Mouse (Mus musculus) erythroblast, embryonic 14.5 days (primary cell): ENCODE measurements around the gene Ccn5.

ENCODE experiments used
- GATA1 ChIP-seq: IDR thresholded peaks from 2 replicates; pipeline ENCODE4 v1.6.1; 2012; ENCODE audit warnings: low read length, inconsistent platforms, mixed read lengths
- TAL1 ChIP-seq: IDR thresholded peaks from 3 replicates; pipeline ENCODE4 v1.6.1; 2012; ENCODE audit warnings: low read length, inconsistent platforms, mixed read lengths

GRCm38 (mm10) chr2:163842043-163842442 lies 21.4 kb downstream of the Ccn5 start:
- TF ChIP-seq GATA1: no peak
- no peak for TF ChIP-seq TAL1
